Mouse (Mus musculus): ENCODE data around the gene Pnliprp1.

Gene Pnliprp1

GRCm38 (mm10) chr19:58728445-58729031, at the start of gene Pnliprp1:
Gene Pnliprp1 (plus strand): TSS chr19:58728887.
- ATAC-seq (ENCODE audit: low TSS enrichment) = peak; percentile 85

- ATAC-seq (ENCODE audit: low TSS enrichment) = no peak
These were observed 39.8 kb upstream of the Pnliprp1 start for GRCm38 (mm10) chr19:58688933-58689332.

DNA sequence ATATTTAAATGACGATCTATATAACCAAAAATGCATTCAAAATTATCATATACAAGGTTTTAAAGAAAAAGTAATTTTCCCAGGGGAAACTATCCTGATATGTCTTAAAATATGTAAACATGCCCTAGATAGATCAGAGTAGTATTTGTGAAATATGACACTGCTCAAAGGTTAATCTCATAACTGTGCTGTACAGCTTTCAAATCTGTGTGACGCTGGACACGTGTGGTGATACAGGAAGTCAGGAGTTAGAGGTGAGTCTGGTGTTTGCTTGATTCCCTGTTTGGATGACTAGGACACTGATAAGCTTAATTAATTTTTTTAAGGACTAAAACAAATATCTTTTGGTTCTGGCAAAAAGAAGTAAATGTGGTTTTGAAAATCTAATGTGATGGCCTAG, 33.4 kb upstream of the Pnliprp1 start:
- ATAC-seq (ENCODE audit: low TSS enrichment) = no peak

DNA sequence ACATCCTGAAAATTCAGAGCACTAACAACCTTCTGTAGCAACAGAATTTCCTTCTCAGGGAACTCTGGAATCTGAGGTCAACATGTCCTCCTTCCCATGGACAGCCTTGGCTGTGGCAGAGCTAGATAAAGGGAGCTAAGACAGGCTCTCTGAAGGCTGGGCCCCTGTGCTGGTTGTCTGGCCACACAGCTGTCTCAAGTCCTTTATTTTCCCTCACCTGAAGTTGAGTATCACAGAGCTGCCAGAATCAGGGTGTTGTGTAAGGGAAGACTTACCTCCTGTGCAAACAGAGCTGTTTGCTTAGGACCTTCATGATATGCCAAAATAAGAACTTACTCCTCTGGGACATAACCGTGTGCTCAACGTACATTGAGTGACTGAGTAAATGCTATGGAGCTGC, 32.5 kb upstream of the Pnliprp1 start:
- ATAC-seq (ENCODE audit: low TSS enrichment) = no peak

DNA sequence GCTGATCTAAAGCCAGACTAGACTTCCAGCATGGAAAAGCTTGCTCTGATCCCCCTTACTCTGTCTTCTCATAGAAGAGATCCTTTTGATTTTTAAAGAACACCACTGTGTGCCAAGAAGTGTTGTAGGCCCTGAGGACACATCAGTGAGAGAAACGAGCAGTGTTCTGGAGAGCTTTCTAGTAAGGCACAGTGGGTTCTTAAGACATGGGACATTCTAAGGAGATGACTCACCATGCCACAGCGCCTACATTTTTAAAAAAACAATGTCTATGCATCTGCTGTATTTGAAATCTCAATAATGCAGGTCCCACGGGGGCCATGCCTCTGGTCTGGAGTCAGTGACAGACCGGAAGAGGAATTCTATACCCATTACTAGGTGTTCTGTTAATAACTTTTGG, 24.1 kb upstream of the Pnliprp1 start:
- peak; percentile 72 for ATAC-seq (ENCODE audit: low TSS enrichment)

- ATAC-seq (ENCODE audit: low TSS enrichment) = no peak
These were observed 20.1 kb upstream of the Pnliprp1 start for GRCm38 (mm10) chr19:58708611-58709010.

DNA sequence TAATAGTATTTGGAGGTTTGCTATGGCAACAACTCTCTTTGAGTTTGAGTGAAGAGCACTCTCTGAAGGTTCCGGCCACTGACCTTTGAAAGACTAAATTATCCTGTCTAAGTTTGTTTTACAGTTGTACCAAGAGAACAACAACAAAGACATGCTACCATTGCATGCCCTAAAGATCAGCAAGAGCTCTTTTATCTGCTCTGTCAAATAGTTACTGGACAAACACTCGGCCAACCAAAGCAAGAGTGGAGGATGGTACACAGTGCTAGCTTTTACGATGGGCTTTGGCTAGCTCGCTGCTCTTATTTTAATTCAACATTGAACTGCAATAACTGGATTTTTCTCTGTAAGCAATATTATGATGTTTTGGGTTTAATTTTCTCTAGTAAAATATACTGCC, 10.8 kb upstream of the Pnliprp1 start:
- ATAC-seq (ENCODE audit: low TSS enrichment) = no peak

DNA sequence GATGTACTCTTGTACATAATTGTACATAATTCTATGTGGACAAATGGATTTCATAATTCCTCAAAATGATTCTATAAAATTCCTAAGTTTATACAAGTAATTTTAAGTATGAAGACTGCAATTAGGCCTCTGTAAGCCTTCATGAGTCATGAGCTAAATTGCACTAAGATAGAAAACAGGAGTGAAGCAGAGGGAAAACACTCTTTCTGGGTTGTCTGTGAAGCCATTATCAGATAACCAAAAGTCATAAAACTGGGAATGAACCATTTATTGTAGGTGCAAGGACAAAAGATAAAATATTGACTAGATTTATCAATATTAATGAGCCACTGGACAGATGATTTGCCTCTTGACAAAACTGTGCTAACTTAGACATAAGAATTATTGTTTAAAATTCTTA, 8.2 kb upstream of the Pnliprp1 start:
- no peak for ATAC-seq (ENCODE audit: low TSS enrichment)

GRCm38 (mm10) chr19:58726551-58726950, 2.1 kb upstream of the Pnliprp1 start:
- ATAC-seq (ENCODE audit: low TSS enrichment) = no peak

DNA sequence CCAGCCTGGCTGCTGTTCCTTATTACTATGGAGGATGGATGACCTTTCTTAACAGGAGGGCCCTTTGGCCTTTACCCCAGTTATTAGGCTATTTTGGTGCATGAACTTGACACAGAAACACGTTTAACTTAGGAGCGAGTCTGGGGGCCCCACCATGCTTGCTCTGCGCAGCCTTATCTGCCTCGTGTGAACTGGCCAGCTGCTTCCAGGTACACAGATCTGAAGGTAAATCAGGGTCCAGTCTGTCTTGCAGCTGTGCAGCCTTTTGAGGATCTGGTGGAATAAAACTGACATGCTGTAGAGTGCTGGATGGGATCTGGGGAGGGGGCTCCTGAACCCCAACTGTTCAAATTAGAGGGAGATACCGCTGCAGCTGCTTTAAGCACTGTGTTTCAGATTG, 931 bp upstream of the Pnliprp1 start:
- no peak for ATAC-seq (ENCODE audit: low TSS enrichment)

- no peak for ATAC-seq (ENCODE audit: low TSS enrichment)
These were observed 4.5 kb downstream of the Pnliprp1 start for GRCm38 (mm10) chr19:58733216-58733615.

DNA sequence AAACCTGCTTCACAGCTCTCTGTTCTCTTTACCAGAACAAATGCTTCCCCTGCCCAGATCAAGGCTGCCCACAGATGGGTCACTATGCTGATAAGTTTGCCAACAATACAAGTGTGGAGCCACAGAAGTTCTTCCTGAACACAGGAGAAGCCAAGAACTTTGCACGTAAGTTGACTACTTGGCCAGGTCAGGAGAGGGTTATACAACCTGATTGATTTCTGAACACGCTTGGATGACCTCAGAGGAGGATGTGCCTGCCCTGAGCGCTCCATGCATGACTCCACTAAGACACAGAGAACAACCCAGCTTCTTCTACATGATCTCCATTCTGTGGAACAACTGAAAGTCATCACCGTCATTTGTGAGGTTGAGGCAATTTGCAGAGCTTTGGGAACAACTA, 9.4 kb downstream of the Pnliprp1 start:
- ATAC-seq (ENCODE audit: low TSS enrichment) = no peak

- no peak for ATAC-seq (ENCODE audit: low TSS enrichment)
These were observed 12.3 kb downstream of the Pnliprp1 start for GRCm38 (mm10) chr19:58741036-58741435.

DNA sequence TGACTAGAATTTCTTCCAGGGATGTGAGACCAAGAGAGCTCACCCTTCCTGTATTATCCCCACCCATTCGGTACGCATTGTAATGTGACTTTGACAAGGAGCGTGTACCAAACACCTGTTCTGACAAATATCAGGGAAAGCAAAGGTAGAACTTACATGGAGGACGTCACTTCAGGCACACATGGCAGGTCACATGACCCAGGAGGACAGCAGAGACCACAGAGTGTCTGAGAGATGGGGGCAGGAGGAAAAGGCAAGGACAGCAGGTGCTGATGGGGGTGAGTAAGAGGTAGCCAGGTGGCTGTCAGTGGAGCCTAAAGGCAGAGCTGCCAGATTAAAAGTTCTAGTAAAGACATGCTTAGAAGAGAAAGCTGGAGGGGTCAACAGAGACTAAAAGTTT, 14.0 kb downstream of the Pnliprp1 start:
- ATAC-seq (ENCODE audit: low TSS enrichment) = no peak

- no peak for ATAC-seq (ENCODE audit: low TSS enrichment)
These were observed 15.0 kb downstream of the Pnliprp1 start for GRCm38 (mm10) chr19:58743736-58744135.

DNA sequence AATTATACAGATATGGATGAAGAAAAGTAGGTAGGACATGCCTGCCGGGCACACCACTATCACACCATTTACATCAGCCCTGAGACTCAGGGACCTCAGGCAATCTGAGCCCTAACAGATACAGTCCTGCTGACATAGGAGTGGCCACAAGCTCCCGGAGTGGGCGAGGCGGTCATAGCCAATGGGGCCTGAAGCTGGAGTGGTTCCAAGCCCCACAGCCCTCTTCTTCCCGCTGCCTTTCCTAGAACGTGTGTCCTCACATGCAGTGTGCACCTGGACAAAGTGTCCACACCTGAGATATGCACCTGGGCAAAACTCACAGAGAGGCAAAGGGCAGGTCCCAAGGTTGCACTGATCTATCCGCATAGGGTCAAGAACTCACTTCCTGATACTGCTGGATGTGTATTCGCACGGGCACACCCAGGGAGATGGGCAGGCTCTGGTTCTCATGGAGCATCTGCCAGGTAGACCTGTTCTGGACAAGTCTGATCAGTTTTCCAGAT, 18.9 kb downstream of the Pnliprp1 start:
- ATAC-seq (ENCODE audit: low TSS enrichment) = no peak

DNA sequence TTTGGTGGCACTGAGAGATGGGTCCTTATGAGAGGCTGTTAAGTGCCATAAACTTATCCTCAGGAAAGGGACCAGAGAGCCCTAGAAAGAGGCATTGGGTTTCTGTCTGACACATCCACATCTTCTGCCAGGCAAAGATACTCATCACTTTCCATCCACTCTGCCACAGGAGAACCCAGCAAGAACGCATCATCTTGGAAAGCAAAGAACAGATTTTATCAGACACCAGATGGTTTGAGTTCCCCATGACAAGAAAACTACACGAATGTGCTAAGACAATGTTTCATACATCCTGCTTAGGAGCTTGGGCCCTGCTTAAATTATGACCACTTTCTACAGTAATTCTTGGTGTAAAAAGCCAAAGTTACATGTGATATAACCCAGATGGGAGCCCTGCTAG, 22.1 kb downstream of the Pnliprp1 start:
- ATAC-seq (ENCODE audit: low TSS enrichment) = peak; percentile 74

DNA sequence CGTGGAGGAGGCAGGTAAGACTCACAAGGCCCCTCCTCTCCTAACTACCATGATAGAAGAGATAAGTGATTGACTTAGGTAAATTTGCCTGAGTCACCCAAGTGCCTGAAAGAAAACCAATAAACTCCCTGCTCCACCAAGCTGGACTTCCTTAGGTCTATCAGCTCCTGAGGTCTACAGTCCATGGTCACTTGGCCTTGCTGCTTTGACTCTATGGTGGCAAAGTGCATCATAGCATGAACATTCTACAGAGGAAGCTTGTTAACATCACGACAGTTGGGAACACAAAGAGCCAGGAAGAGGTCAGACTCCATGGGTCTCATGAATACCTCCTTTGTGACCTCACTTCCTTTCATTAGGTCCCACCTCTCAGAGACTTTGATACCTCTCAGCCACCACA, 22.8 kb downstream of the Pnliprp1 start:
- no peak for ATAC-seq (ENCODE audit: low TSS enrichment)

- no peak for ATAC-seq (ENCODE audit: low TSS enrichment)
These were observed 30.2 kb downstream of the Pnliprp1 start for GRCm38 (mm10) chr19:58758871-58759270.

DNA sequence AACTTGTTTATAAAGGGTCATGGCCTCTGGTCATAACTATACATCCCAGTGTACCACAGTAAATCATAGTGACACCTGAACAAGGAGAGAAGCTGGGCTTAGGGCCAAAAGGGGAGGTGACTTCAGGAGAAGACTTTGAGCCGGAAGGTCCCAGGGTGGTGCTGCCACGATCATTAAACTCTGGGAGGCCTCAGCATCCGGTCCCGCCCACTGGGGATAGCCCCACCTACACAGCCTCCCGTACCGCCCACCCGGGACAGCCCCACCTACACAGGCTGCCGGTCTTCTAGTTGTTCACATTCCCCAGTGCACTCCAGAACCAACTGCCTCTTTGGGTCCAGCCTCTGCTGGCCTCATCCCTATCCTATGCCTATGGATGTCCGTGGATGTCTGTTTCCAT, 30.7 kb downstream of the Pnliprp1 start, which contains the start of gene Pnliprp2:
Gene Pnliprp2, plus strand, starts transcription at position 297 of the 400 bp plus-strand sequence.
- no peak for ATAC-seq (ENCODE audit: low TSS enrichment)

DNA sequence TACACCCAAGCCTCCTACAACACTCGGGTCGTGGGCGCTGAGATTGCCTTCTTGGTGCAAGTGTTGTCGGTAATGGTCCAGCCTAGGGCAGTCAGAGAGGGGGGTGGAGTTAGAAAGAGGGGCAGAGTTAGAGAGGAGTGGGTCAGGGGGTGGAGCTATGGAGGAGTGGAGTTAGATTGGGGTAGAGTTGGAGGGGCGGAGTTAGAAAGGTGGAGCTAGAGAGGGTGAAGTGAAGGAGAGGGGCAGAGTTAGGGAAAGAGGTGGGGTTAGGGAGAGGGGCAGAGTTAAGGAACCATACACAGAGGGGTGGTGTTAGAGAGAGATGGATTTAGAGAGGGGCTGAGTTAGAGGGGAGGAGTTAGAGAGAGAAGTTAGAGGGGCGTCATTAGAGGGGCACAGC, 33.6 kb downstream of the Pnliprp1 start:
- no peak for ATAC-seq (ENCODE audit: low TSS enrichment)

- peak; percentile 91 for ATAC-seq (ENCODE audit: low TSS enrichment)
These were observed 34.3 kb downstream of the Pnliprp1 start for GRCm38 (mm10) chr19:58762848-58763541.

DNA sequence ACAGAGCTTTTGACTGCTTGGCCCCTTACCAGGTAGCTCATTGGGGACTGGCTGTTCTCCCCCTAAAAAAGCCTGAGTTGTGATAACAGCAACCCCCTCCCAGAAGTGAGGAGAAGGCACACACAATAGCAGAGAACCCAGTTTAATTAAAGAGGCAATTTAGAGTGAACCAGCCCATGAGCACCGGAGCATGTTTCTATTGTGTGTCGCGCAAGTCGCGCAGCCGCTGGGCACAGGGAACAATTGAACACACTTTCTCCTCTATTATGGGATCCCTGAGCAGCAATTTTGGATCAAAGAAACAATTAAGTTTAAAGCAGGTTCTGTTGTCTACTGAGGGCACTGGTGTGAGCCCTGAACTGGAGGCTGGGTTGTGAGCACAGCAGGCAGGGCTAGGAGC, 38.6 kb downstream of the Pnliprp1 start:
- no peak for ATAC-seq (ENCODE audit: low TSS enrichment)

GRCm38 (mm10) chr19:58776461-58776860, 47.8 kb downstream of the Pnliprp1 start:
- no peak for ATAC-seq (ENCODE audit: low TSS enrichment)
